Mouse (Mus musculus): Measurements from ENCODE around the gene Wdr46.
"Not testable (repeated sequence)": the region's sequence is repeated elsewhere in the genome, so short reads cannot be mapped to it uniquely, and the experiment has no call there.

Wdr46 gene

GRCm38 (mm10) chr17:33980181-33981035 lies 39.9 kb downstream of the Wdr46 start:
- no peak for DNase-seq

GRCm38 (mm10) chr17:33981192-33981909 lies 40.9 kb downstream of the Wdr46 start:
- peak; percentile 85 for DNase-seq

- peak; percentile 75 for DNase-seq
Measured at GRCm38 (mm10) chr17:33982136-33982535, 41.7 kb downstream of the Wdr46 start.

DNA sequence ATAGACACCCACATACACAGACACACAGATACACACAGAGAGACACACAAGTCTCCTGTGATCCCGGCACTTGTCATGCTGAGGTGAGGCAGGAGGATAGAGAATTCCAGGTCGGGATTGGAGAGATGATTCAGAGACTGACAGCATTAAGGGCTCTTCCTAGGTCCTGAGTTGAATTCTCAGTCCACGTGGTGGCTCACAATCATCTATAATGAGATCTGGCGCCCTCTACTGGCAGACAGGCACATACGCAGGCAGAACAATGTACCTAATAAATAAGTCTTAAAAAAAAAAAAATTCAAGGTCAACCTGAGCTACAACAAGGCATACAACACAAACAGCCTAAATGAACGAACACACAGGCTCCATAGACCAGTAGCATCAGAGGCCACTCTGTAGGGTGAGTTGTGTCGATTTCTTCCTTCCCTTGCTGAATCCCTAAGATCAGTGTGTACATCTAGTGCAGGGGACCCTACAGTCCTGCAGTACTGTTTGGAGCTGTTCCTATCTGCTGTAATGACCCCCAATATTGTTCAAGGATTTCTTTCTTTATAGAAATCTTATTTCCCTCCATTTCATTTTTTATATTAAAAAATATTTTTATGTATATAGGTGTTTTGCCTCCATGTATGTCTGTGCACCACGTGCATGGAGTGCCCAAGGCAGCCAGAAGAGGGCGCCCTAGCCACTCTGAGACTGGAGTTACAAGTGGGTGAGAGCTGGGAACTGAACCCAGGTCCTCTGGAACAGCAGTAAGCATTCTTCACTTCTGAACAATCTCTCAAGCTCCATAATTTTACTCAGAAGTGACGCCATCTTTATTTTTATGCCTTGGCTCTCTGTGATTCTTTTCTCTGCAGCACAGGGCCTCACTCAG lies 51.6 kb downstream of the Wdr46 start:
- peak; percentile 47 for DNase-seq

DNA sequence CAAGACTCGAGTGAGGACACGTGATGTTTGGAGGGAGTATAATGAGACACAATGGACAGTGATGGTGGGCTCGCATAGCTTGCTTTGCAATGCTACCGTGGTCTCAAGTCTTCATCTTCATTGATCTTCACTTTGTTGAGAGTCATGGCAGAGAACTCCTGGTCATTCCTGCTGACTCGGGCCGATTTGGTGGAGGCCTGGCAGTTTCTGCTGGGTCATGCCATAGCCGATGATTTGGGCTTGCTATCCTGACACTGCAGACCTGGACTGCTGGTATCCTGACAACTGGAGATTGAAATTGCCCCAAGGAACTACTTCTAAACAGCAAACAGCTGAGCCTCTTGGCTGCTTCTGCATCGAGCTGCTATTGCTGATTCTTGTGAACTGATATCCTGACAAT lies 54.5 kb downstream of the Wdr46 start:
- DNase-seq: no peak

DNA sequence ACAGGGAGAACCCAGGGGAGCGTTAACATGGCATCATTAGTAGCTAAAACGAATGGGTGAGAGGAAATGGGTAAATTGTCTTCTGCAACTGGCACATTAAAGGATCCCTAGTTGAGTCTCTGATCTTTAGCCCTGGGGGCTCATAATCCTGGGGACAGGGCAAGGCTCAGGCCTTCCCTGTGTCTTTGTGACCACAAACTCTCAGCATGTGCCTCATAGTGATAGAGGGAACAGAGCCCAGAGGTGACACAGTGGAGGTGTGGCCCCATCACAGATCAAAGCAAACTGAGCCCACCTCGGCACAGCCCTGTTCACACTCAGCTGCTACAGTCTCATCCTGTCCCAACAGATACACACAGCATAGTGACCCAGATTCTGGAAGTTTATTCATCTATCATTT lies 55.2 kb downstream of the Wdr46 start:
- DNase-seq: no peak

- not testable (repeated sequence) for DNase-seq
Measured at GRCm38 (mm10) chr17:33997025-33997424, 56.6 kb downstream of the Wdr46 start.

DNA sequence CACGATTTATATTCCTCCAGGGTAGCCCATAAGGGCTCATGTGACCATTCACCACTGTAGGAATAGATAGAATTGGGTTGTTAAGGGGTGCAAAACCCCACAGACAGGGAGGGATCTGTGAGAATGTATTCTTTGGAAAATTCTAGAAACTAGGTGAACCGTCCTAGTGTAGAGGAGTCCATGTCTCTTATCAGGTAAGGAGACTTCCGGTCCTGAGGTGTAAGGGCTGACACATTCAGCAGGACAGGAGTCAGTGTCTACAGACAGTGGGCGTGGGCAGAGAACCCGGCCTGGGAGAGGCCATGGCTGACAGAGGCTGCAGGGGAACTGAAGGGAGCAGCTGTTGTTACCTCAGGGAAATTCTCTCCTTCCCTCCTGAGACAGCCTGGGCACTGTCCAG lies 58.2 kb downstream of the Wdr46 start:
- not testable (repeated sequence) for DNase-seq
